Mouse (Mus musculus): Measurements from ENCODE around the gene Tapbp. TPM values are rescaled to one million over a fixed set of nuclear protein-coding genes. Genes with fewer than 3 reads are reported as not detected.

The Tapbp gene
- polyA plus RNA-seq, 1 experiment, result 71.7 TPM

- Histone ChIP-seq H3K4me1 (ENCODE audit: control insufficient read depth, insufficient read depth, low read length) (peaks cover 6% of the 10 kb centered on the region), H3K4me3 (ENCODE audit: control insufficient read depth, low read depth, low read length) (no peak overlapping the region), H3K36me3 (ENCODE audit: control insufficient read depth, insufficient read depth, low read length) (no peaks in the 10 kb centered on the region), H3K27me3 (ENCODE audit: control insufficient read depth, insufficient read depth, low read length) (no peaks in the 10 kb centered on the region), H3K27ac (ENCODE audit: control insufficient read depth, insufficient read depth, low read depth, low read length) (no peak overlapping the region)
- no peak for TF ChIP-seq POLR2A (IDR thresholded peaks at IDR 0.05; ENCODE audit: control insufficient read depth, low read depth, low read length)
- TF ChIP-seq CTCF (IDR thresholded peaks at IDR 0.05; ENCODE audit: control insufficient read depth, insufficient read depth, insufficient replicate concordance, low read depth, low read length), result no peak
These were observed 9.9 kb downstream of the Tapbp start for GRCm38 (mm10) chr17:33925406-33926116.

- H3K27me3 ChIP-seq (ENCODE audit: control insufficient read depth, insufficient read depth, low read length), result no peaks in the 10 kb centered on the region
- no peak overlapping the region for H3K4me3 ChIP-seq (ENCODE audit: control insufficient read depth, low read depth, low read length)
- no peaks in the 10 kb centered on the region for H3K36me3 ChIP-seq (ENCODE audit: control insufficient read depth, insufficient read depth, low read length)
- peaks cover 8% of the 10 kb centered on the region for H3K4me1 ChIP-seq (ENCODE audit: control insufficient read depth, insufficient read depth, low read length)
- no peak overlapping the region for H3K27ac ChIP-seq (ENCODE audit: control insufficient read depth, insufficient read depth, low read depth, low read length)
- TF ChIP-seq CTCF (IDR thresholded peaks at IDR 0.05; ENCODE audit: control insufficient read depth, insufficient read depth, insufficient replicate concordance, low read depth, low read length) (no peak), POLR2A (IDR thresholded peaks at IDR 0.05; ENCODE audit: control insufficient read depth, low read depth, low read length) (no peak)
These were observed 10.7 kb downstream of the Tapbp start for GRCm38 (mm10) chr17:33926207-33926932.

- no peaks in the 10 kb centered on the region for H3K27me3 ChIP-seq (ENCODE audit: control insufficient read depth, insufficient read depth, low read length)
- H3K27ac ChIP-seq (ENCODE audit: control insufficient read depth, insufficient read depth, low read depth, low read length), result no peak overlapping the region
- H3K4me3 ChIP-seq (ENCODE audit: control insufficient read depth, low read depth, low read length), result peak overlapping the region; percentile 78
- TF ChIP-seq POLR2A (IDR thresholded peaks at IDR 0.05; ENCODE audit: control insufficient read depth, low read depth, low read length) (no peak), CTCF (IDR thresholded peaks at IDR 0.05; ENCODE audit: control insufficient read depth, insufficient read depth, insufficient replicate concordance, low read depth, low read length) (no peak)
- H3K36me3 ChIP-seq (ENCODE audit: control insufficient read depth, insufficient read depth, low read length), result no peaks in the 10 kb centered on the region
- peaks cover 10% of the 10 kb centered on the region for H3K4me1 ChIP-seq (ENCODE audit: control insufficient read depth, insufficient read depth, low read length)
These were observed 12.7 kb downstream of the Tapbp start for GRCm38 (mm10) chr17:33928251-33928947.

GRCm38 (mm10) chr17:33929371-33930279 lies 13.9 kb downstream of the Tapbp start, which contains the start of gene Rgl2:
TSS of gene Rgl2 (plus strand) at chr17:33929543.
- H3K27ac ChIP-seq (ENCODE audit: control insufficient read depth, insufficient read depth, low read depth, low read length), result peak within 1 kb of the TSS; percentile 56
- no peaks in the 10 kb centered on the region for H3K27me3 ChIP-seq (ENCODE audit: control insufficient read depth, insufficient read depth, low read length)
- peak within 1 kb of the TSS; percentile 82 for H3K4me3 ChIP-seq (ENCODE audit: control insufficient read depth, low read depth, low read length)
- peaks cover 10% of the 10 kb centered on the region for H3K4me1 ChIP-seq (ENCODE audit: control insufficient read depth, insufficient read depth, low read length)
- TF ChIP-seq CTCF (IDR thresholded peaks at IDR 0.05; ENCODE audit: control insufficient read depth, insufficient read depth, insufficient replicate concordance, low read depth, low read length), result no peak
- TF ChIP-seq POLR2A (IDR thresholded peaks at IDR 0.05; ENCODE audit: control insufficient read depth, low read depth, low read length), result peak; percentile 67; the same call in 1 of the 2 replicates
- H3K36me3 ChIP-seq (ENCODE audit: control insufficient read depth, insufficient read depth, low read length), result no peaks in the 10 kb centered on the region

GRCm38 (mm10) chr17:33930280-33931158 lies 14.8 kb downstream of the Tapbp start:
- TF ChIP-seq CTCF (IDR thresholded peaks at IDR 0.05; ENCODE audit: control insufficient read depth, insufficient read depth, insufficient replicate concordance, low read depth, low read length) (no peak), POLR2A (IDR thresholded peaks at IDR 0.05; ENCODE audit: control insufficient read depth, low read depth, low read length) (no peak)
- H3K4me1 ChIP-seq (ENCODE audit: control insufficient read depth, insufficient read depth, low read length), result peaks cover 10% of the 10 kb centered on the region
- no peaks in the 10 kb centered on the region for H3K36me3 ChIP-seq (ENCODE audit: control insufficient read depth, insufficient read depth, low read length)
- no peaks in the 10 kb centered on the region for H3K27me3 ChIP-seq (ENCODE audit: control insufficient read depth, insufficient read depth, low read length)
- peak overlapping the region; percentile 82 for H3K4me3 ChIP-seq (ENCODE audit: control insufficient read depth, low read depth, low read length)
- H3K27ac ChIP-seq (ENCODE audit: control insufficient read depth, insufficient read depth, low read depth, low read length), result no peak overlapping the region
